ENCODE assay signal across 10 mouse cellular contexts in genomic region chr13:54912894-54913621, GRCm38 (mm10). TPM values are rescaled to one million over a fixed set of nuclear protein-coding genes. Genes with fewer than 3 reads are reported as not detected.
DNase-seq lines count a peak whose midpoint lies in the region; ATAC-seq and TF ChIP-seq lines count a peak whose summit lies in the region.
"Had no signal": no experiment of that assay in that cellular context is flagged by ENCODE, and none has a peak within 500 bp of the region (broad histone marks: within the 10 kb centered on the region; RNA-seq: fewer than 3 reads in every experiment).

No protein-coding gene starts in this region.

- no peaks in the 10 kb centered on the region for H3K9me3 ChIP-seq in embryonic facial prominence, embryonic 11.5 days (replicated peaks; ENCODE audit: control insufficient read depth, low read length)
- H3K9me3 ChIP-seq in embryonic facial prominence, embryonic 10.5 days, result no peaks in the 10 kb centered on the region
- no peaks in the 10 kb centered on the region for H3K9me3 ChIP-seq in lung, postnatal 0 days (ENCODE audit: low read length)
- H3K9me3 ChIP-seq in limb, embryonic 13.5 days, result 0 out of 2 replicates have a peak, but pooled peaks cover 3% of the 10 kb centered on the region

- no peaks in the 10 kb centered on the region; the same call in 1 of the 2 replicates for H3K4me1 ChIP-seq in embryonic facial prominence, embryonic 11.5 days (ENCODE audit: control insufficient read depth, insufficient read depth, low read length)
- H3K4me1 ChIP-seq in embryonic facial prominence, embryonic 10.5 days, result peaks cover 24% of the 10 kb centered on the region
- H3K4me1 ChIP-seq in lung, postnatal 0 days (ENCODE audit: insufficient read depth, low read depth, low read length), result no peaks in the 10 kb centered on the region
- no peaks in the 10 kb centered on the region for H3K4me1 ChIP-seq in lung, adult 2 months (ENCODE audit: control insufficient read depth, insufficient read depth, low read length)
- peaks cover 20% of the 10 kb centered on the region for H3K4me1 ChIP-seq in limb, embryonic 13.5 days

- H3K4me3 ChIP-seq in embryonic facial prominence, embryonic 11.5 days (ENCODE audit: low read depth, low read length), result no peak overlapping the region
- no peak overlapping the region for H3K4me3 ChIP-seq in embryonic facial prominence, embryonic 10.5 days
- H3K4me3 ChIP-seq in lung, postnatal 0 days (ENCODE audit: low read depth, low read length), result no peak overlapping the region
- no peak overlapping the region for H3K4me3 ChIP-seq in lung, adult 2 months (replicated peaks; ENCODE audit: extremely low read depth, low read depth, low read length)
- no peak overlapping the region for H3K4me3 ChIP-seq in limb, embryonic 13.5 days
- H3K4me3 ChIP-seq: gastrocnemius, adult 2 months; heart, embryonic 12.5 days had no signal

- ATAC-seq in embryonic facial prominence, embryonic 11.5 days (replicated peaks; ENCODE audit: insufficient number of reproducible peaks, low FRiP score, low TSS enrichment, low read depth), result no peak
- no peak; the same call in 1 of the 2 replicates for ATAC-seq in lung, postnatal 0 days
- ATAC-seq in limb, embryonic 13.5 days (ENCODE audit: low FRiP score, low read depth), result peak; percentile 51; the same call in 1 of the 2 replicates

- intact Hi-C loops in gastrocnemius, postnatal 14 days (cut with DNase I; ENCODE audit: low total_unique reads), result no loop called here

- WGBS in embryonic facial prominence, embryonic 11.5 days, result 20% methylated on average over 16 of the region's 16 CpGs
- WGBS in embryonic facial prominence, embryonic 10.5 days, result 17% methylated on average over 16 of the region's 16 CpGs
- WGBS in lung, postnatal 0 days, result 12% methylated on average over 16 of the region's 16 CpGs
- WGBS in lung, adult 2 months, result 15% methylated on average over 16 of the region's 16 CpGs
- WGBS in limb, embryonic 13.5 days, result 10% methylated on average over 16 of the region's 16 CpGs

- TF ChIP-seq EP300 in lung, postnatal 0 days (IDR thresholded peaks at IDR 0.05), result no peak

- H3K36me3 ChIP-seq in embryonic facial prominence, embryonic 11.5 days (replicated peaks; ENCODE audit: control insufficient read depth, insufficient read depth, low read depth, low read length), result no peaks in the 10 kb centered on the region
- no peaks in the 10 kb centered on the region for H3K36me3 ChIP-seq in embryonic facial prominence, embryonic 10.5 days (replicated peaks)
- no peaks in the 10 kb centered on the region for H3K36me3 ChIP-seq in lung, postnatal 0 days (ENCODE audit: insufficient read depth, low read length)
- H3K36me3 ChIP-seq in limb, embryonic 13.5 days, result no peaks in the 10 kb centered on the region
- H3K36me3 ChIP-seq: heart, embryonic 12.5 days had no signal

- no peak overlapping the region for H3K9ac ChIP-seq in embryonic facial prominence, embryonic 11.5 days (replicated peaks; ENCODE audit: low read length)
- H3K9ac ChIP-seq in lung, postnatal 0 days (replicated peaks; ENCODE audit: low read depth), result no peak overlapping the region
- no peak overlapping the region for H3K9ac ChIP-seq in limb, embryonic 13.5 days
- H3K9ac ChIP-seq: heart, embryonic 12.5 days had no signal

- TF ChIP-seq POLR2A in lung, adult 2 months (IDR thresholded peaks at IDR 0.05; ENCODE audit: borderline replicate concordance, extremely low read depth, low read depth, low read length), result no peak
- TF ChIP-seq POLR2A in brain, embryonic 14.5 days (IDR thresholded peaks at IDR 0.05; ENCODE audit: borderline replicate concordance, extremely low read depth, insufficient read depth, insufficient read length, poor library complexity, severe bottlenecking), result no peak

- TF ChIP-seq CTCF in lung, postnatal 0 days (IDR thresholded peaks at IDR 0.05), result no peak
- TF ChIP-seq CTCF in lung, adult 2 months (IDR thresholded peaks at IDR 0.05; ENCODE audit: insufficient read depth, low read length), result no peak
- no peak for TF ChIP-seq CTCF in brain, embryonic 14.5 days (IDR thresholded peaks at IDR 0.05; ENCODE audit: borderline replicate concordance, extremely low read depth, insufficient read depth, insufficient read length)

- peak overlapping the region; percentile 16; the same call in 1 of the 2 replicates for H3K4me2 ChIP-seq in embryonic facial prominence, embryonic 11.5 days (ENCODE audit: low read depth, low read length)
- no peak overlapping the region for H3K4me2 ChIP-seq in lung, postnatal 0 days (replicated peaks; ENCODE audit: low read depth, low read length)
- H3K4me2 ChIP-seq in limb, embryonic 13.5 days (replicated peaks), result peak overlapping the region; percentile 31
- H3K4me2 ChIP-seq: heart, embryonic 12.5 days had no signal

- DNase-seq in embryonic facial prominence, embryonic 11.5 days (ENCODE audit: low spot score), result no peak
- DNase-seq in embryonic facial prominence, embryonic 10.5 days (ENCODE audit: low spot score), result no peak
- peak; percentile 26 for DNase-seq in lung, postnatal 0 days (ENCODE audit: low spot score)
- DNase-seq in lung, adult 2 months, result no peak
- peak; percentile 79 for DNase-seq in brain, embryonic 14.5 days (ENCODE audit: low read depth)
- DNase-seq in gastrocnemius, postnatal 14 days, result no peak
- no peak for DNase-seq in gastrocnemius, adult 8-10 months (ENCODE audit: low spot score in 2 of 2)
- DNase-seq: gastrocnemius, adult 2 months had no signal

- H3K27ac ChIP-seq in embryonic facial prominence, embryonic 11.5 days (replicated peaks; ENCODE audit: low read depth, low read length), result no peak overlapping the region
- H3K27ac ChIP-seq in embryonic facial prominence, embryonic 10.5 days (replicated peaks), result no peak overlapping the region
- H3K27ac ChIP-seq in lung, postnatal 0 days (ENCODE audit: low read length), result no peak overlapping the region
- no peak overlapping the region for H3K27ac ChIP-seq in limb, embryonic 13.5 days
- H3K27ac ChIP-seq: gastrocnemius, adult 2 months had no signal

- H3K27me3 ChIP-seq in embryonic facial prominence, embryonic 11.5 days (ENCODE audit: control insufficient read depth, insufficient read depth, low read length), result peaks cover 25% of the 10 kb centered on the region
- H3K27me3 ChIP-seq in embryonic facial prominence, embryonic 10.5 days (replicated peaks; ENCODE audit: low read depth, poor library complexity, severe bottlenecking), result peaks cover 54% of the 10 kb centered on the region
- H3K27me3 ChIP-seq in lung, postnatal 0 days (replicated peaks; ENCODE audit: insufficient read depth, low read length), result no peaks in the 10 kb centered on the region
- peaks cover 44% of the 10 kb centered on the region for H3K27me3 ChIP-seq in limb, embryonic 13.5 days

RNA-seq across cellular contexts. Expression of gene Unc5a, which starts 36.2 kb away (rescaled TPM):
- 1.0 and 1.5 TPM in 2 replicates for polyA plus RNA-seq in embryonic facial prominence, embryonic 11.5 days (2014; fragmentation: Nextera tagmentation; extraction: Ambion mirVana)
- 2.1 and 2.2 TPM in 2 replicates for polyA plus RNA-seq in embryonic facial prominence, embryonic 10.5 days (2016; fragmentation: Nextera tagmentation; extraction: Ambion mirVana)
- polyA plus RNA-seq in lung, postnatal 0 days (2015; fragmentation: Nextera tagmentation; extraction: Ambion mirVana), result 1.4 and 1.9 TPM in 2 replicates
- 2.9 and 3.7 TPM in 2 replicates for polyA plus RNA-seq in lung, adult 2 months (2012; rRNA removed)
- 29.2 and 29.7 TPM in 2 replicates for polyA plus RNA-seq in brain, embryonic 14.5 days (2012; rRNA removed)
- polyA plus RNA-seq in limb, embryonic 13.5 days (2015; fragmentation: Nextera tagmentation; extraction: Ambion mirVana), result 0.86 and 1.2 TPM in 2 replicates
- 1 to 10 TPM; 3.5 to 4.2 TPM for total RNA-seq in gastrocnemius, postnatal 14 days (2021)
- total RNA-seq in gastrocnemius, adult 8-10 months (2022), result 10 to 100 TPM in 2 of 4 experiments, 1 to 10 TPM in 2; 8.6 to 10.9 (median 10.2) TPM

Comparison
In these comparisons a context has a peak if more than half of its experiments do, and no peak if none do; other contexts are left out.
1. DNase-seq: peak in lung, postnatal 0 days (single experiment) and brain, embryonic 14.5 days (single experiment); none in embryonic facial prominence, embryonic 11.5 days (single experiment), embryonic facial prominence, embryonic 10.5 days (single experiment), lung, adult 2 months (single experiment), gastrocnemius, postnatal 14 days (single experiment) and gastrocnemius, adult 8-10 months (0 of 2).